Mouse (Mus musculus) left cerebral cortex, adult 2 months (tissue): ENCODE data around the gene Vamp2. TPM values are rescaled to one million over a fixed set of nuclear protein-coding genes. Genes with fewer than 3 reads are reported as not detected.

Experiments used
- DNase-seq, 2 experiments: peaks; one replicate each; pipeline ENCODE4 v3.0.0; 2021 to 2022; ENCODE audit warnings: low spot score in 2 of 2, mixed read lengths in 1 of 2; ENCODE audit errors: extremely low spot score in 1 of 2
- H3K27ac ChIP-seq: fragments of 200-600 bp; 2 replicates; pipeline ENCODE4 v1.8.1; 2022
- H3K4me3 ChIP-seq: fragments of 200-600 bp; 2 replicates; pipeline ENCODE4 v1.8.1; 2022
- CTCF ChIP-seq: fragments of 200-600 bp; IDR thresholded peaks from 2 replicates; pipeline ENCODE4 v1.8.1; 2022; ENCODE audit warnings: antibody characterized with exemption, mild to moderate bottlenecking, moderate library complexity
- intact Hi-C: fragments of 180-260 bp; cut with DNase I; formaldehyde crosslinking; loops from one replicate; pipeline ENCODE4 v1.15.1; 2025
- total RNA-seq, 2 experiments: library from RNA; stranded (reverse); gene quantifications; 2 replicates each; pipeline ENCODE4 v1.2.3; 2021

Vamp2 gene
- total RNA-seq, 2 experiments from 2014 or later = 1,115 to 1,119 TPM

GRCm38 (mm10) chr11:69096987-69097900 is 9.0 kb downstream of the Vamp2 start:
- peak overlapping the region; percentile 87 for H3K4me3 ChIP-seq
- no peak for TF ChIP-seq CTCF
- DNase-seq = peak; percentile 96 to 98
- intact Hi-C loops = loop anchor here (5.0 kb wide), 1 partner anchor 315 kb away; the partner anchor contains the start of gene Kdm6b
- H3K27ac ChIP-seq = peak overlapping the region; percentile 99

GRCm38 (mm10) chr11:69098039-69098761 is 9.9 kb downstream of the Vamp2 start:
- Histone ChIP-seq H3K4me3 (peak overlapping the region; percentile 87), H3K27ac (peak overlapping the region; percentile 99)
- no peak for DNase-seq
- TF ChIP-seq CTCF = no peak
- intact Hi-C loops = loop anchor here (5.0 kb wide), 1 partner anchor 314 kb away; the partner anchor contains the start of gene Kdm6b

DNA sequence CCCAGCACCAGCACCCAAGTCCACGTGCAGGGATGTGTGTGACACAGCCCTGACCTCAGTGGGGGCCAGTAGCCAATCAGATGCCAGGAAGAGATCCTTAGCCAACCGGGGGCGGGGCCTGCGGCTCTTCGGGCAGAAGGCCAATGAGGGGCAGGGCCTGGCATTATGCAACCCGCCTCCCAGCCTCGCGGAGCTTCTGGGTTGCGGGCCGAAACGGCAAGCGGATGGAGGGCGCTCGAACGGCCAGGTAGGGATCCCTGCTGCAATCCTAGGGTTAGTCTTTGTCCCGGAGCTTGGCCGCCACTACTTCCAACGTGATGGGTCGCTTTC is 10.4 kb downstream of the Vamp2 start:
- peak; percentile 96 to 97 for DNase-seq
- Histone ChIP-seq H3K27ac (peak overlapping the region; percentile 99), H3K4me3 (peak overlapping the region; percentile 87)
- no peak for TF ChIP-seq CTCF
- intact Hi-C loops = loop anchor here (5.0 kb wide), 1 partner anchor 314 kb away; the partner anchor contains the start of gene Kdm6b

DNA sequence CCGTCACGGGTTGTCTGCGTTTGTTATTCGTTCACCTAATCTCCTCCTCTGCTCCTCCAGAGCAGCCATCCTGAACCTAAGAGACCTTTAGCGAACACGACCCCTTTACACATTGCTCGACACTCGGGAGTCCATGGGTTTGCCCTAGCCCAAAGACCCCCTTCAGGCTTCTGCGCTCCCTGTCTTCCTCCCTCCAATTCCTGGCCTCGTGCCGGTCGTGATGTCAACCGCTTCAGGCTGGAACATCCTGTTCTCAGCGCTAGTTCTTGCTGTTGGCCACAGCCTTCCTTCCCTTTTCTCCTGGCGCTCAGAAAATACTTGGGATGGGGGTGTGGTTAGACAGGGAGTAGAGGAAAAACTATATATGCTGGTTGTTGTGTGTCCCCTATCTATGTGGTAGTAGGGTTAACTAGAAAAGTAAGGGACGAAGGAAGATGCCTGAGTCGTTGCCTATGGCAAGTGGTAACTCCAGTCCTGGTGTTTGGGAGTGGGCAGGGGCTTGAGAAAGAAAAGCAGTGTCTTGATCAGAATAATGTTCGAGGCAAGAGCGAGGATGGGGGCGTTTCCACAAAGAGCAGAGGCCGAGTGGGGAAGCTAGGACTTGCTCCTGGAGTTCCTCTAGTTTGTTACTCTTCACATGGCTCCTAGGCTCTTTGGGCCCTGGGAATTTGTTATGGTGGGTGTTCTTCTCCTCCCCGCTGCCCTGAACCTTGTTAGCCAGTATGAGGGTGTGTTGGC is 11.1 kb downstream of the Vamp2 start:
- TF ChIP-seq CTCF = no peak
- intact Hi-C loops = loop anchor here (5.0 kb wide), 1 partner anchor 313 kb away; the partner anchor contains the start of gene Kdm6b
- DNase-seq = no peak

GRCm38 (mm10) chr11:69099915-69100345 is 11.6 kb downstream of the Vamp2 start:
- peak; percentile 18 for TF ChIP-seq CTCF
- intact Hi-C loops = loop anchor here (5.0 kb wide), 1 partner anchor 312 kb away; the partner anchor contains the start of gene Kdm6b
- peak; percentile 93 to 94 for DNase-seq
- H3K4me3 ChIP-seq = peak overlapping the region; percentile 87
- H3K27ac ChIP-seq = peak overlapping the region; percentile 99

More for the DNA sequence above, 11.1 kb downstream of the Vamp2 start:
- peak overlapping the region; percentile 99 for H3K27ac ChIP-seq
- peak overlapping the region; percentile 87 for H3K4me3 ChIP-seq

DNA sequence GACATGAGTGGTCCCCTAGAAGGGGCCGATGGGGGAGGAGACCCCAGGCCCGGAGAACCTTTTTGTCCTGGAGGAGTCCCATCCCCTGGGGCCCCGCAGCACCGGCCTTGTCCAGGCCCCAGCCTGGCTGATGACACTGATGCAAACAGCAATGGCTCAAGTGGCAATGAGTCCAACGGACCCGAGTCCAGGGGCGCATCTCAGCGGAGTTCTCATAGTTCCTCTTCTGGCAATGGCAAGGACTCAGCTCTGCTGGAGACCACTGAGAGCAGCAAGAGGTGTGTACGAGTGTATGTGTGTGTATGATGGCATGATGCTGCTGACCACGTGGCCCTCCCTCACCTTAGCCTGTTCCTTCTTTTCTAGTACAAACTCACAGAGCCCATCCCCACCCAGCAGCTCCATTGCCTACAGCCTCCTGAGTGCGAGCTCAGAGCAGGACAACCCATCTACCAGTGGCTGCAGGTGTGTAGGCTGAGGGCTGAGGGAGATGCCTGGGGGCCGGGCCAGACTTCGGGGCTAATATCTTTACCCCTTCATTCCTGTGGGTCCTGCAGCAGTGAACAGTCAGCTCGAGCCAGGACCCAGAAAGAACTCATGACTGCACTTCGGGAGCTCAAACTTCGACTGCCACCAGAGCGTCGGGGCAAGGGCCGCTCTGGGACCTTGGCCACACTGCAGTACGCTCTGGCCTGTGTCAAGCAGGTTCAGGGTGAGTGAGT is 12.5 kb downstream of the Vamp2 start:
- peak overlapping the region; percentile 99 for H3K27ac ChIP-seq
- H3K4me3 ChIP-seq = peak overlapping the region; percentile 87
- intact Hi-C loops = no loop called here
- no peak for DNase-seq
- TF ChIP-seq CTCF = no peak

DNA sequence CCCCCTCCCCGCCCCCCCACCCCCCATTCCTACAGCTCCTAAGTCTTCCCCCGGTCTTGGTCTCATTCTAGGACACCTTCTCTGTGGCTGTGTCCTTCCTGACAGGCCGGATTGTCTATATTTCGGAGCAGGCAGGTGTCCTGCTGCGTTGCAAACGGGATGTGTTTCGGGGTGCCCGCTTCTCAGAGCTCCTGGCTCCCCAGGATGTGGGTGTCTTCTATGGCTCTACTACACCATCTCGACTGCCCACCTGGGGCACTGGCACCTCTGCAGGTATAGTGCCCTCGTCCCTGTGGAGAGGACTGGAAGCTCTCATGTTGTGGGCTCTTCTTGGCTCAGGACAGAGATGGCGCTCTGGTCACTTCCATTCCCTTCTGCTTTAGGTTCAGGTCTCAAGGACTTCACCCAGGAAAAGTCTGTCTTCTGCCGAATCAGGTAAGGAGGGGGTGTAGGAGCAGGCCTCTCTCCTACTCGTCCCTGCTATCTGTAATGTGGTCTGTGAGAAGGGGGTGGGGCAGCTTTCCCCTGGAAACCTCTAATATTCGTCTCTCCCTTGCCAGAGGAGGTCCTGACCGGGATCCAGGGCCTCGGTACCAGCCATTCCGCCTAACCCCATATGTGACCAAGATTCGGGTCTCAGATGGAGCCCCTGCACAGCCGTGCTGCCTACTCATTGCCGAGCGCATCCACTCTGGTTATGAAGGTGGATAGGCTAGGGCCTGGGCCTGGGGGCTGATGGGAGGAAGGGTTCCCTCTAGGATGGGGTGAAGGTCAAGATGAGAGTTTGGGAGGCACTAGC is 13.5 kb downstream of the Vamp2 start:
- Histone ChIP-seq H3K27ac (peak overlapping the region; percentile 60), H3K4me3 (peak overlapping the region; percentile 23; the same call in 1 of the 2 replicates)
- TF ChIP-seq CTCF = no peak
- DNase-seq = no peak
- intact Hi-C loops = loop anchor here (1.0 kb wide), 1 partner anchor 8 kb away; no protein-coding TSS in a partner anchor

DNA sequence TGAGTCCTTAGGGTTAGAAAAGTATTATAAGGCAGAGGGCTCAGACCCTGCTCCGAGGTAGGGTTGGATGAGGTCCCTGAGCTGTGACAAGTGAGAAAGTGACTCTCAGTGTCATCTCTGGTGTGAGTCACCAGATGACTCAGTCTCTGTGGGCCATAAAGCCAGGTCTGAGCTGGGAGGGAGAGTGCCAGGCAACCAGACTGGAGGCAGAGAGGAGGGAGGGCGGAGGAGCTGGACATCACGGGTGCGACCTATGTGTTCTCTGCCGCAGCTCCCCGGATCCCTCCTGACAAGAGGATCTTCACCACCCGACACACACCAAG is 14.1 kb downstream of the Vamp2 start:
- intact Hi-C loops = loop anchor here (1.0 kb wide), 1 partner anchor 8 kb away; no protein-coding TSS in a partner anchor
- peak overlapping the region; percentile 60 for H3K27ac ChIP-seq
- TF ChIP-seq CTCF = no peak
- DNase-seq = no peak
- no peak overlapping the region for H3K4me3 ChIP-seq

GRCm38 (mm10) chr11:69103121-69103520 is 14.8 kb downstream of the Vamp2 start:
- DNase-seq = no peak
- no peak overlapping the region for H3K27ac ChIP-seq
- intact Hi-C loops = no loop called here
- no peak overlapping the region for H3K4me3 ChIP-seq
- TF ChIP-seq CTCF = no peak
